21 mouse cellular contexts compared by ENCODE assay signal in the genomic region with DNA sequence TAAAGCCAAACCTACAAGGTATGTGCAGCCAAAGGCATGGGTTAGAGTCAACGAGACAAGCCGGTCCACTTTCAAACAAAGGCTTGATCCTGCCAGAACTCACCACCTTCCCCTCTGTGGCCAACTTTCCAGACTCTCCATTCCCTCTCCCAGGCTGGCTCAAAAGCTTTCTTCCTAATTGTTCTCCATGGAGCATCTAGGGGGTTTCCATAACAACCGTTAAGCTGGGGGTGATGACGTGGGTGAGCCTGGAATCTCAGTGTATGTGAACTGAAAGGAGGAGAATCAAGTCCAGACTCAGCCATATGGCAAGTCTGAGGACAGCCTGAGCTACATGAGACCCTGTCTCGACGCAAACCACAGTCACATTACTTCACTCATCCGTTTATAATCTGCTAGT. TPM values are rescaled to one million over a fixed set of nuclear protein-coding genes. Genes with fewer than 3 reads are reported as not detected.
A peak's percentile ranks its signal among the peaks of the same experiment; 100 is the strongest.
DNase-seq lines count a peak whose midpoint lies in the region; ATAC-seq and TF ChIP-seq lines count a peak whose summit lies in the region.
"Had no signal": no experiment of that assay in that cellular context is flagged by ENCODE, and none has a peak within 500 bp of the region (broad histone marks: within the 10 kb centered on the region; RNA-seq: fewer than 3 reads in every experiment).

No protein-coding gene starts in this region.

- no peaks in the 10 kb centered on the region for H3K27me3 ChIP-seq in embryonic facial prominence, embryonic 11.5 days (ENCODE audit: control insufficient read depth, insufficient read depth, low read length)
- H3K27me3 ChIP-seq: intestine, embryonic 15.5 days had no signal

- no peak overlapping the region for H3K4me2 ChIP-seq in embryonic facial prominence, embryonic 11.5 days (ENCODE audit: low read depth, low read length)
- H3K4me2 ChIP-seq: intestine, embryonic 15.5 days; liver, embryonic 13.5 days had no signal

- ATAC-seq in embryonic facial prominence, embryonic 11.5 days (replicated peaks; ENCODE audit: insufficient number of reproducible peaks, low FRiP score, low TSS enrichment, low read depth): no peak
- ATAC-seq: CD4-positive, CD25-positive, alpha-beta regulatory T cell, adult 4 months; intestine, embryonic 15.5 days had no signal

- H3K36me3 ChIP-seq in embryonic facial prominence, embryonic 11.5 days (replicated peaks; ENCODE audit: control insufficient read depth, insufficient read depth, low read depth, low read length): no peaks in the 10 kb centered on the region
- H3K36me3 ChIP-seq: intestine, embryonic 15.5 days; liver, embryonic 13.5 days had no signal

- no peaks in the 10 kb centered on the region for H3K9me3 ChIP-seq in embryonic facial prominence, embryonic 11.5 days (replicated peaks; ENCODE audit: control insufficient read depth, low read length)
- H3K9me3 ChIP-seq: intestine, embryonic 15.5 days; liver, embryonic 13.5 days; megakaryocyte, embryonic 14.5 days had no signal

- H3K4me3 ChIP-seq in layer of hippocampus, adult 2 months: no peak overlapping the region
- H3K4me3 ChIP-seq in embryonic facial prominence, embryonic 11.5 days (ENCODE audit: low read depth, low read length): no peak overlapping the region
- H3K4me3 ChIP-seq: intestine, embryonic 15.5 days; liver, embryonic 13.5 days; megakaryocyte, embryonic 14.5 days had no signal

- peak; percentile 14 to 51 for DNase-seq in layer of hippocampus, adult 2 months (ENCODE audit: low spot score in 2 of 2)
- no peak for DNase-seq in layer of hippocampus, postnatal 25 days (ENCODE audit: extremely low spot score in 1 of 2, low spot score in 1 of 2)
- DNase-seq in right cerebral cortex, postnatal 36 days (ENCODE audit: low spot score in 2 of 2): peak; percentile 35 to 39
- DNase-seq in right cerebral cortex, postnatal 4 days: no peak
- DNase-seq in embryonic facial prominence, embryonic 11.5 days (ENCODE audit: low spot score): peak; percentile 53
- peak; percentile 57 for DNase-seq in retina, postnatal 1 day
- no peak for DNase-seq in lung, postnatal 14 days
- DNase-seq in spleen, adult 12 weeks (ENCODE audit: low spot score): no peak
- DNase-seq: adrenal gland, postnatal 25 days; cerebellum, postnatal 14 days; left cerebral cortex, postnatal 4 days; liver, embryonic 13.5 days; thymus, postnatal 25 days had no signal

- no peaks in the 10 kb centered on the region for H3K4me1 ChIP-seq in embryonic facial prominence, embryonic 11.5 days (ENCODE audit: control insufficient read depth, insufficient read depth, low read length)

- no peak overlapping the region for H3K9ac ChIP-seq in embryonic facial prominence, embryonic 11.5 days (replicated peaks; ENCODE audit: low read length)
- H3K9ac ChIP-seq: intestine, embryonic 15.5 days; liver, embryonic 13.5 days had no signal

- 61% methylated on average over 7 of the region's 7 CpGs for WGBS in embryonic facial prominence, embryonic 11.5 days

- no peak for TF ChIP-seq CTCF in layer of hippocampus, adult 2 months (conservative IDR thresholded peaks at IDR 0.05)

- no peak overlapping the region for H3K27ac ChIP-seq in layer of hippocampus, adult 2 months
- no peak overlapping the region for H3K27ac ChIP-seq in embryonic facial prominence, embryonic 11.5 days (replicated peaks; ENCODE audit: low read depth, low read length)
- H3K27ac ChIP-seq: intestine, embryonic 15.5 days; kidney, postnatal 0 days; liver, embryonic 13.5 days had no signal

RNA-seq across cellular contexts. Expression of gene Cyp17a1, which starts 7.5 kb away (rescaled TPM):
- total RNA-seq in layer of hippocampus, adult 2 months (2021): not detected
- total RNA-seq in layer of hippocampus, postnatal 25 days (2021): not detected
- polyA plus RNA-seq in embryonic facial prominence, embryonic 11.5 days (2014; fragmentation: Nextera tagmentation; extraction: Ambion mirVana): not detected in 2 replicates
- total RNA-seq: hematopoietic stem cell, adult 5-6 weeks; layer of hippocampus, postnatal 10 days; MEL had no signal
- polyA plus RNA-seq: CD4-positive, CD25-positive, alpha-beta regulatory T cell, adult 4 months; intestine, embryonic 15.5 days; kidney, postnatal 0 days; liver, embryonic 13.5 days; stomach, embryonic 14.5 days had no signal

RNA-seq across cellular contexts. Expression of gene Borcs7, which starts 24.2 kb away (rescaled TPM):
- total RNA-seq in layer of hippocampus, adult 2 months (2021): 10 to 100 TPM; 22.8 TPM
- total RNA-seq in layer of hippocampus, postnatal 25 days (2021): 10 to 100 TPM; 20.2 to 20.6 TPM
- polyA plus RNA-seq in embryonic facial prominence, embryonic 11.5 days (2014; fragmentation: Nextera tagmentation; extraction: Ambion mirVana): 13.4 and 15.3 TPM in 2 replicates

RNA-seq across cellular contexts. Expression of gene As3mt, which starts 41.8 kb away (rescaled TPM):
- 10 to 100 TPM; 23.1 to 25.2 TPM for total RNA-seq in layer of hippocampus, adult 2 months (2021)
- total RNA-seq in layer of hippocampus, postnatal 25 days (2021): 10 to 100 TPM; 22.0 to 23.8 TPM
- 29.3 and 34.6 TPM in 2 replicates for polyA plus RNA-seq in embryonic facial prominence, embryonic 11.5 days (2014; fragmentation: Nextera tagmentation; extraction: Ambion mirVana)

Comparison
In these comparisons a context has a peak if more than half of its experiments do, and no peak if none do; other contexts are left out.
1. DNase-seq: peak in layer of hippocampus, adult 2 months (2 of 2), right cerebral cortex, postnatal 36 days (2 of 2), embryonic facial prominence, embryonic 11.5 days (single experiment) and retina, postnatal 1 day (single experiment); none in layer of hippocampus, postnatal 25 days (0 of 2), right cerebral cortex, postnatal 4 days (single experiment), lung, postnatal 14 days (single experiment) and spleen, adult 12 weeks (single experiment).